Mouse (Mus musculus): ENCODE data around the gene Cd200r3.

Cd200r3 gene

DNA sequence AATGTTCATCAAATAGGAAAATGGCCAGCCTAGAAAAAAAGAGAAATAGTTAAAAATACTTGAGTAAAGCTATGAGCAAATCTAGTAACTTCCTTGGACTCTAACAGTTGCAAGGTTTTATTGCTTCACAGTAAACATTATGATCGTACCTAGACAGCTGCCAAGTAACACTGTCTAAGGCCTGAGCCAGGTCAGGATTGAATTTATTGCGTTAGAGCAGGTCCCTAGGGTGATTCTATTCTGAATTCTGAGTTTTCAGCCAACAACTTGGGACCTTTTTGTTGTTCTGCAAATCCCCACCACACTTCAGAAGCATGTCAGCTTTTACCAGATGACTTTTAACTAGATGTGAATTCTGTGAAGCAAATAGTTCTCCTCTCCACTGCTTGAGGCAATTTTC lies 87.3 kb downstream of the Cd200r3 start:
- DNase-seq (ENCODE audit: low read depth, low spot score): no peak
